Mouse (Mus musculus): ENCODE data around the gene Creg1.

Gene Creg1

DNA sequence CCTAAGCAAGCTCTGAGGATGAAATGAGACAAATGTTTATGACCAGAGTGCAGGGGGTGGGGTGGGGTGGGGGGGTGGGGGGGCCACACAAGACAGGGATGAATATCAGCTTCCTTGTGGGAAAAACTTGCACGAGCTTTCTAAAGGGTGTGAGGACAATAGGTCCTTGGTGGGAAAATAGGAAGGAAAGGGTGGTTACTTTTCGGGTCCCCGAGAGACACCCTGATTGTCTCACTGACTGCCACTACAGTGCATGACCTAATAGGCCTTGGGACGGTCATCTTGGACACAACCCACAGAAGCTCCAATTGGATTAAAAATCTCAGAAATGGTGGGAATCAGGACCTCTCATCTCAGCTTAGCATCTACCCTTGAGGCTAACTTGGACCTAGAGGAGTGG lies 55.6 kb downstream of the Creg1 start:
- no peak for ATAC-seq (ENCODE audit: insufficient number of reproducible peaks, low FRiP score, low TSS enrichment)

DNA sequence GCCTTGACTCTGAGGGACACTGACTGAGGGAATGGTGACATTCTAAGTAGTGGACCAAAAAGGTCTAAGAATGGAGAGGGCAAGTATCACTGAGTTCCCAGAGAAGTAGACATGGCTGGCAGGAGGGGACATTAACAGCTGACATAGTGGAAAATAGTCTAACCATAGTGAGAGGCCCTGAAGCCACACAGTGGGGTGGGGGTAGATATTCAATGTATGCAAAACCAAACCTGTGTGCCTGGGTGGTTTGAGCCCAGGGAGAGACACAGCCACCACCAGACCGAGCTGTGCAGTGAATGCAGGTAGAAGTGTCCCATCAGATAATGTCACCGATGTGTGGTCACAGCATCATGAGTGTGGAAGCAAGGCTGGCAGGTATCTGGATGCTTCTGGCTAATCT lies 58.5 kb downstream of the Creg1 start:
- no peak for ATAC-seq (ENCODE audit: insufficient number of reproducible peaks, low FRiP score, low TSS enrichment)
